Mouse (Mus musculus) ES-Bruce4 (cell line): Measurements from ENCODE around the gene Zfp1. TPM values are rescaled to one million over a fixed set of nuclear protein-coding genes. Genes with fewer than 3 reads are reported as not detected.

Experiments used
- H3K27ac ChIP-seq: 2 replicates; pipeline ENCODE4 v1.5.1; 2012; ENCODE audit warnings: low read length, inconsistent platforms; ENCODE audit not compliant: insufficient read depth
- H3K27me3 ChIP-seq: 2 replicates; pipeline ENCODE4 v1.6.1; 2012; ENCODE audit warnings: mild to moderate bottlenecking, low read length, inconsistent platforms; ENCODE audit not compliant: control insufficient read depth, poor library complexity, insufficient read depth, severe bottlenecking
- H3K36me3 ChIP-seq: 2 replicates; pipeline ENCODE4 v1.6.1; 2012; ENCODE audit warnings: inconsistent platforms, mild to moderate bottlenecking, low read length, moderate library complexity; ENCODE audit not compliant: control insufficient read depth, poor library complexity, insufficient read depth, severe bottlenecking
- H3K4me1 ChIP-seq: one replicate; pipeline ENCODE4 v1.8.1; 2011; ENCODE audit warnings: low read length; ENCODE audit not compliant: control insufficient read depth, insufficient read depth
- H3K4me3 ChIP-seq: 2 replicates; pipeline ENCODE4 v1.5.1; 2011; ENCODE audit warnings: low read depth, mild to moderate bottlenecking, low read length
- H3K9ac ChIP-seq: 2 replicates; pipeline ENCODE4 v1.6.1; 2012; ENCODE audit warnings: low read depth, mild to moderate bottlenecking, inconsistent platforms; ENCODE audit not compliant: poor library complexity, severe bottlenecking
- H3K9me3 ChIP-seq: replicated peaks from 2 replicates; pipeline ENCODE4 v1.6.1; 2012; ENCODE audit warnings: mild to moderate bottlenecking, low read length, inconsistent platforms; ENCODE audit not compliant: control insufficient read depth, poor library complexity, insufficient read depth, severe bottlenecking
- CTCF ChIP-seq: IDR thresholded peaks from one replicate; pipeline ENCODE4 v1.8.1; 2011; ENCODE audit warnings: low read depth, low read length
- EP300 ChIP-seq: IDR thresholded peaks from 2 replicates; pipeline ENCODE4 v1.6.1; 2011; ENCODE audit warnings: low read depth, low read length; ENCODE audit not compliant: insufficient read depth
- POLR2A ChIP-seq: IDR thresholded peaks from one replicate; pipeline ENCODE4 v1.8.1; 2011; ENCODE audit warnings: low read length; ENCODE audit not compliant: insufficient read depth
- polyA plus RNA-seq: library from polyadenylated mRNA; stranded (reverse); fragments of >200 nt; gene quantifications from 2 replicates; pipeline ENCODE4 v1.2.4, GENCODE M21; 2011; ENCODE audit warnings: low read depth; ENCODE audit not compliant: missing spikeins, insufficient read depth, insufficient read length

The Zfp1 gene
- polyA plus RNA-seq, 1 experiment: 22.3 TPM

- peak overlapping the region; percentile 53 for H3K4me3 ChIP-seq
- H3K9ac ChIP-seq: peak overlapping the region; percentile 40
- no peaks in the 10 kb centered on the region for H3K9me3 ChIP-seq
- no peak overlapping the region for H3K27ac ChIP-seq
- peaks cover 12% of the 10 kb centered on the region for H3K4me1 ChIP-seq
- no peak for TF ChIP-seq EP300
- no peak for TF ChIP-seq CTCF
- no peak for TF ChIP-seq POLR2A
- H3K36me3 ChIP-seq: no peaks in the 10 kb centered on the region
- H3K27me3 ChIP-seq: no peaks in the 10 kb centered on the region
Measured at GRCm38 (mm10) chr8:111627923-111628322, 15.3 kb upstream of the Zfp1 start.

GRCm38 (mm10) chr8:111628401-111628800 lies 14.8 kb upstream of the Zfp1 start:
- no peak for TF ChIP-seq EP300
- no peak for TF ChIP-seq CTCF
- no peak for TF ChIP-seq POLR2A
- H3K4me1 ChIP-seq: peaks cover 12% of the 10 kb centered on the region
- H3K9me3 ChIP-seq: no peaks in the 10 kb centered on the region
- peak overlapping the region; percentile 40 for H3K9ac ChIP-seq
- no peaks in the 10 kb centered on the region for H3K27me3 ChIP-seq
- H3K36me3 ChIP-seq: no peaks in the 10 kb centered on the region
- peak overlapping the region; percentile 53 for H3K4me3 ChIP-seq
- no peak overlapping the region for H3K27ac ChIP-seq

- TF ChIP-seq EP300 (no peak), POLR2A (no peak), CTCF (no peak)
Measured at GRCm38 (mm10) chr8:111628894-111629501, 14.2 kb upstream of the Zfp1 start.

GRCm38 (mm10) chr8:111630105-111630521 lies 13.1 kb upstream of the Zfp1 start, which contains the start of gene Ldhd:
Ldhd (minus strand) TSS chr8:111630374.
- no peak for TF ChIP-seq EP300
- TF ChIP-seq POLR2A: no peak
- TF ChIP-seq CTCF: no peak
- Histone ChIP-seq H3K4me3 (peak within 1 kb of the TSS; percentile 21; the same call in 1 of the 2 replicates), H3K27ac (no peak within 1 kb of the TSS), H3K9me3 (no peaks in the 10 kb centered on the region), H3K36me3 (no peaks in the 10 kb centered on the region), H3K4me1 (peaks cover 12% of the 10 kb centered on the region), H3K27me3 (no peaks in the 10 kb centered on the region), H3K9ac (peak within 1 kb of the TSS; percentile 40)

More at GRCm38 (mm10) chr8:111628894-111629501, 14.2 kb upstream of the Zfp1 start:
- Histone ChIP-seq H3K9ac (peak overlapping the region; percentile 40), H3K4me3 (peak overlapping the region; percentile 53), H3K4me1 (peaks cover 12% of the 10 kb centered on the region), H3K27me3 (no peaks in the 10 kb centered on the region), H3K27ac (no peak overlapping the region), H3K9me3 (no peaks in the 10 kb centered on the region), H3K36me3 (no peaks in the 10 kb centered on the region)

GRCm38 (mm10) chr8:111631589-111631988 lies 11.6 kb upstream of the Zfp1 start:
- Histone ChIP-seq H3K27ac (no peak overlapping the region), H3K27me3 (no peaks in the 10 kb centered on the region), H3K9ac (no peak overlapping the region), H3K4me3 (no peak overlapping the region), H3K9me3 (no peaks in the 10 kb centered on the region), H3K4me1 (peaks cover 11% of the 10 kb centered on the region), H3K36me3 (no peaks in the 10 kb centered on the region)
- no peak for TF ChIP-seq EP300
- no peak for TF ChIP-seq CTCF
- no peak for TF ChIP-seq POLR2A

GRCm38 (mm10) chr8:111632976-111633375 lies 10.2 kb upstream of the Zfp1 start:
- H3K4me1 ChIP-seq: peaks cover 4% of the 10 kb centered on the region
- no peaks in the 10 kb centered on the region for H3K9me3 ChIP-seq
- H3K27me3 ChIP-seq: no peaks in the 10 kb centered on the region
- H3K36me3 ChIP-seq: no peaks in the 10 kb centered on the region
- no peak overlapping the region for H3K4me3 ChIP-seq
- H3K9ac ChIP-seq: no peak overlapping the region
- TF ChIP-seq EP300 (no peak), POLR2A (no peak), CTCF (no peak)
- no peak overlapping the region for H3K27ac ChIP-seq
